Mouse (Mus musculus) right cerebral cortex, postnatal 10 days (tissue): ENCODE data around the gene Nlgn2.
A peak's percentile ranks its signal among the peaks of the same experiment; 100 is the strongest.

Experiments used
- DNase-seq, 2 experiments: peaks; one replicate each; pipeline ENCODE4 v3.0.0; 2021; ENCODE audit warnings: low spot score in 2 of 2

Gene Nlgn2

GRCm38 (mm10) chr11:69828832-69829231 lies 8.8 kb downstream of the Nlgn2 start:
- peak in 1 of 2 experiments; percentile 26 for DNase-seq

DNA sequence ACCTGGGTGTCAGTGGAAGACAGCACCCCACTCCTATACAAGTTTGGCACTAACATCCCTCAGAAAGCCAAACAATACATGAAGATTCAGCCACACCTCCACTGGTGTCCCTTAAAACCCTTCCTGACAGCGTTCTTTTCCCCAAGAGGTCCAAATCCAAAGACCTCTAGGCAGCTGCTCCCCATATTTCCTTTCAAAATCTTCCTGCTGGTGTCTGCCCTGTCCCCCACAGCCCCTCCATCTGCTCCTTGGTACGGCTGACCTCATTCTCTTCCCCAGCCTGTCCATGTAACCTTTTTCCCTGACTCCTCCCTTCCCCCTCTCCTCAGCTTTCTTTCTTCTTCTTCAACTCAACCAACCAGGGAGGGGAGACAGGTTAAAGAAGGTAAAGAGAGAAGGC lies 14.1 kb downstream of the Nlgn2 start:
- DNase-seq, result no peak

- no peak for DNase-seq
Measured at GRCm38 (mm10) chr11:69822080-69822479, 15.5 kb downstream of the Nlgn2 start, which contains the start of gene Spem1. Gene Spem1 (minus strand): TSS chr11:69822180.

GRCm38 (mm10) chr11:69818871-69819270 lies 18.7 kb downstream of the Nlgn2 start:
- DNase-seq, result no peak

DNA sequence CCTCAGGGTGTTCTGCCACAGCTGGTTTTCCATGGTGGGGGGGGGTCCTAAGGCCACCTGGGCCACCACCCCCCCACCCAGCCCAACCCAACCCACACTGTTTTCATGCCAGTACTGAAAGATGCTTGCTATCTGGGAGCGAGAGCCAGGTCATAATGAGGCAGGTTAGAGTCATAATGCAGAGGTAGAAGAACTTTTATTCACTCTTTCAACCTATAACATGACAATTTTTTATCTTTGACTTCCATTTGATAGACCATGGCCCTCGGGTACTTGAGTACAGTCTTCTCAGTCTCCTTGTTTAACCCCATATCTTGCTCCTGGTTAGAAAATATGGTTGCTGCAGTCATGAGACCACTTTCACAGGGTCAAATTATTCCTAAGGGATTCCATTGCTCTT lies 19.2 kb downstream of the Nlgn2 start, which contains the start of gene Spem2:
Gene Spem2, minus strand, starts transcription at position 101 of the 400 bp plus-strand sequence.
- no peak for DNase-seq

DNA sequence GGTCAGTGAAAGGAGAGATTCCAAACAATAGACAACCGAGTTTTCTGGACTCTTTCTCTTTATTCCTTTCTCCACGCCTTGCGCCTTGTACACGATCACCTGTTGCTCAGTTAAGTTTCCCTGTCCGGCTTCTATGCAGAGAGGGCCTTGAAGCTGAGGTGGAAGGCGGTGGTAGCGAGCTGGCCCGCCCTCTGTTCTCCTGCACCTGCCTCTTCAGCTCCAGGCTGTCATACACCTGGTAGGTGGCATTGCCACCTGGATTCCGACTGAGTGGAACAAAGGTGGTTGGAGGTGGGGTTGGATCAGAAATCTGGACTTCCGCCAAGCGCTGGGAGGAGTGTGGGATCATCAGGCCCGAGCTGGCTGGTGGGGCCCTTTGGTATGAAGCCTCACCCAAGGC lies 21.1 kb downstream of the Nlgn2 start:
- peak in 1 of 2 experiments; percentile 21 for DNase-seq

GRCm38 (mm10) chr11:69815155-69815554 lies 22.4 kb downstream of the Nlgn2 start, which contains the start of gene Gm39566:
Gene Gm39566 (minus strand): TSS chr11:69815298.
- no peak for DNase-seq

GRCm38 (mm10) chr11:69810280-69810679 lies 27.3 kb downstream of the Nlgn2 start:
- DNase-seq, result no peak

GRCm38 (mm10) chr11:69807641-69808040 lies 29.9 kb downstream of the Nlgn2 start:
- no peak for DNase-seq

GRCm38 (mm10) chr11:69806378-69806777 lies 31.2 kb downstream of the Nlgn2 start:
- no peak for DNase-seq

- DNase-seq, result no peak
Measured at GRCm38 (mm10) chr11:69804972-69805909, 32.3 kb downstream of the Nlgn2 start, which contains the start of gene Tmem102. Gene Tmem102 (minus strand): TSS chr11:69805624.

- DNase-seq, result no peak
Measured at GRCm38 (mm10) chr11:69804652-69804940, 33.0 kb downstream of the Nlgn2 start.

DNA sequence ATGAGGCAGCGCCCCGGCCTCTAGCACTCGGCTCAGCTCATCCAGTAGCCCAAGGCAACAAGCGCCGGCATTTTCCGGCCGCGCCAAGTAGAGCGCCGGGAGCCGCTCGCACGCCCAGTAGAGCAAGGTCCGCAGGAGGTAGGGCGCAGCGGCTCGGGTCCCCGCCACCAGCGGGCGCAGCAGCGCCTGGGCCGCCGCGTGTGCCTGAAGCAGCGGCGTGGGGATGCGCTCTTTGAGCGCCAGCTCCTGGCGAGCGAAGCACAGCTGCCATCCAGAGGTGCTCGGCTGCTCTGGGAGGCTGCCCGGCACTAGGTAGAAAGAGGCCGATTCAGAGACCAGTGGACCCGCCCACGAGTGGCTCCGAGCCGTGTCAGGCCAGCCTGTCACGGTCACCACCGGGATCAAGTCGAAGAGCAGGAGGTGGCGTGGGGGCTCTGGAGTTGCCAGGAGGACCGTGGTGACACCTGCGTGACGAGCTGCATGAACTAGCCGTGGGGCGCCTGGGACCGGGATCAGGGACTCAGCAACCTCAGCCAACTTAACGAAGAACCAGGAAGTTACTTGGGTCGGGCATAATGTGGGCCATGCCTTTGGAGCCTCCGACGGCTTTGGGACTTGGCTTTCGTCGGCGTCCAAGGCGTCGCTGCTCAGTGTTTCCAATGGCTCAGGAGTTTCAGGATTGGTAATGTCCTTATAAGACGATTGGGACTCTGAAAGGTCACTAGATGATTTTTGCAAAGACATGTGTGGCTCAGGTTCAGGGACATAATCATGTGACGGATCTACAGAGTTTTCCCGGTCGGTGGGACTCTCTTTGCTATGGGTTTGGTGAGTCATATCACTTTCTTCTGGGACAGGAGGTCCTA lies 33.6 kb downstream of the Nlgn2 start:
- DNase-seq, result peak; percentile 75 to 79

GRCm38 (mm10) chr11:69803328-69803727 lies 34.3 kb downstream of the Nlgn2 start:
- no peak for DNase-seq

DNA sequence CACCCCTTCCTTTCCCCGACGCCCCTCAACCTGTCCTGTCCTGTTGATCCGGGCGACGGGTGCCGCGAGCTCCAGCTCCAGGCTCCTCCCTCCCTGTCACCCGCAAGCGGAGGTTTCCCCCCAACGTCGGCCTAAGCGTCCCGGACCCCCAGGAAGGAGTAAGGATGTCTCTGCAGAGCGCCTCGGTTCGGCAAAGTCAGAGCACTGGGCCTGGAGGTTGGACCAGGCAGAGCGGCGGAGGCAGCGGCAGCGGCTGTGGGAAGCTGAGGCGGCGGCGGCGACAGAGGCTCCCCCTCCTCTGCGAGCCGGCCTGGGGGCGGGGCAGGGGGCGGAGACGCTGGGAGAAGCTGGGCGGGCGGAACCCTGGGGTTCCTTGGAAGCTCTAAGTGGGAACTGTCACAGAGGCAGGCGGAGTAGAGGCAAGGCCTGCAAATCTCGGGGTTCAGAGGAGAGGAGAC lies 34.9 kb downstream of the Nlgn2 start:
- peak; percentile 89 to 91 for DNase-seq

DNA sequence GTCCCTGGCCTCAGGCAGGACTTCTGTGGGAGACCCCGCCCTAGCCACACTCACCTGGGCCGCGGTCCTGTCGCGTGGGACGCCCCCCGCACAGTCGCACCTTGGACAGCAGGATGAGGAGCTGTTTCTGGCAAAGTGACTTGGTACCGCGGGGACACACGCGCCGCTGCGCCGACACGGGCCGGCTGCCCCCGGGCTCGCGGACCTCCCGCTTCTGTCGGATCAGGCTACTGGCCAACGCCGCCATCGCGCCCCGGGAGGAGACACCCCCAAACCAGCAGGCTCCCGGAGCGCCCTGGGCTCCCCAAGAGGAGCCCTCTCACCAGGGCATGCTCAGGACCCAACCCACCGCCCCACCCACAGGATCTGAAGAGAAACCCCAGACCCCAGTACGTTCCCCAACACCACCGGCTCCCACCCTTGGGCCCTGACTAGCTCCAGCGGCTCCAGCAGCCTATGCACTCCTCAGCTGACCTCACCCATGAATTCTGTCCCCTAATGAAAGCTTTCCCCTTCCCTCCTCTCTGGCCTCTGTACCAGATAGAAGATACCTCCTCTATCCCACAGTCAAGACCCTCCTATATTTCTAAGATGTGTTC lies 36.1 kb downstream of the Nlgn2 start, which contains the start of gene Fgf11:
Gene Fgf11, minus strand, starts transcription at position 479 of the 599 bp plus-strand sequence.
- DNase-seq, result peak in 1 of 2 experiments; percentile 41

GRCm38 (mm10) chr11:69800392-69801197 lies 37.0 kb downstream of the Nlgn2 start:
- DNase-seq, result peak; percentile 83 to 87

- peak in 1 of 2 experiments; percentile 83 for DNase-seq
Measured at GRCm38 (mm10) chr11:69800138-69800391, 37.5 kb downstream of the Nlgn2 start.

GRCm38 (mm10) chr11:69799394-69800137 lies 38.0 kb downstream of the Nlgn2 start:
- DNase-seq, result peak in 1 of 2 experiments; percentile 71

DNA sequence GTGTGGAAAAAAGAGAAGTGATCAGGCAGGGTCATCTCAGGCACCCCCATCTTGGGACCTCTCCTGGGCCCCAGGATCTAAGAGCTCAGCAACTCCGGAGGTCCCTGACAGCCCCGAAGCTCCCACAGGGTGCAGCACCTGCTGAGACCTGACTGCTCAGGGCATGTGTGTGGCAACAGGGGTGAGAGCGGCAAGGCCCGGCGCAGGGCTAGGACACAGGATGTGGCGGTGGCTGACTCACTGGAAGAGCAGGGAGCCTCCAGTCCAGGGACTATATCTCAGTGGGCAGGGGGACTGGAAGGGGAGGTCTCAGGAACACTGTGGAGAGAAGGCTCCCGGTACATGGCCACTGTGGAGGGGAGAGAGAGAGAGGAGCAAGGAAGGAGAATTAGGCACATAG lies 39.7 kb downstream of the Nlgn2 start:
- no peak for DNase-seq
